Mouse (Mus musculus) ES-CJ7 (cell line): Measurements from ENCODE around the gene Cc2d1b.

ENCODE experiments used
- DNase-seq: peaks from one replicate; pipeline ENCODE4 v3.0.0; 2011; ENCODE audit warnings: low read depth, low spot score

Cc2d1b gene

DNA sequence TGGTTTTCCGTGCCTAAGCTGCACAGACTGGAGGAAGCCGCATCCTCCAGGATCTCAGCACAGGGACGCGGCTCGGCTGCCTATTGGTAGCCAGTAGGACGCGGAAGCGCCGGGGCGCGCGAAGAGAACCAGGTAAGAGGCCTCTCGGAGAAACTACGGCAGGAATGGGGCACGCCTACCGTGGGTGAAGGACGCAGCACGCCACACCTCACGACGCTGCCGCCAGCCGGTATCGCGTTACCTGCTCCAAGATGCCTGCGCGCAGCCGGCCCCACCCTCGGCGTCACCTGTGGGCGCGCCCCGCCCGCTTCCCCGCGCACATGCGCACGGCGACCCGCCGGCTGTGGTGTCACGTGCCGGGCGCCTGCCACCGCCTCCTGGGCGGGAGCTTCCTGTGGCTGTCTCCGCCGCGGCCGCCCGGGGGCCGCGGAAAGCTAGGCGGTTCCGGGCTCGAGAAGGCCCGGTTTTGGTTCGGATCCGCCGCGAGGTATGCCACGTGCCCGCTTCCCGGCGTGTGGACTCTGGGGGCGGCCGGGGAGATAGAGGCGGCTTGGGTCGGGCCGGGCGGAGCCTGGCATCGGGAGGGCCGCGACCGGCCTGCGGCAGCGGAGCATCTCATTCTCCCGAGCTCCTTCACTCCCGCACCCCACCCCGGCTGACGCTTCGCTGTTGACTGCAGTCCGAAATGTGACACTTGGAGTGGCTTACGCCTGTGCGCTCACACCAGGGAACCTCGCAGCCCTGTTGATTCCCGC, at the start of gene Cc2d1b:
Cc2d1b (plus strand) TSS at position 354 of the 755 bp plus-strand sequence.
- peak; percentile 97 for DNase-seq

DNA sequence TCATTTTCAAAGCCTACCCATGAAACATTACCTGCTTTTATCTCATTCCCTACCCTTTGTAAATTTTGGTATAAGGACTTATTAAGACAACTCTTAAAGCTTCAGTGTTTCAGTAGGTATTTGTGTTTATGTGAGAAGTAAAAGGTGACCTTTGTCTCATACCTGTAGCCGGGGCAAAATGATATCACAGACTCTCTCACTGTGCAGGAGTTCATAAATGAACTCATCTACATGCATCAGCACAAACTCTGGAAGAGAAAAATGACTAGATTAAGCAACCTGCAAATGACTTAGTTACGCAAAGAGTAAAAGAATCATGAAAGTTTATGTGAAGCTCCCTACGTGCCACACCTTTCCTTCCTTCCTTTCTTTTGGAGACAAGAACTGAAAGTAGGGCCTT, 47.1 kb upstream of the Cc2d1b start:
- no peak for DNase-seq

DNA sequence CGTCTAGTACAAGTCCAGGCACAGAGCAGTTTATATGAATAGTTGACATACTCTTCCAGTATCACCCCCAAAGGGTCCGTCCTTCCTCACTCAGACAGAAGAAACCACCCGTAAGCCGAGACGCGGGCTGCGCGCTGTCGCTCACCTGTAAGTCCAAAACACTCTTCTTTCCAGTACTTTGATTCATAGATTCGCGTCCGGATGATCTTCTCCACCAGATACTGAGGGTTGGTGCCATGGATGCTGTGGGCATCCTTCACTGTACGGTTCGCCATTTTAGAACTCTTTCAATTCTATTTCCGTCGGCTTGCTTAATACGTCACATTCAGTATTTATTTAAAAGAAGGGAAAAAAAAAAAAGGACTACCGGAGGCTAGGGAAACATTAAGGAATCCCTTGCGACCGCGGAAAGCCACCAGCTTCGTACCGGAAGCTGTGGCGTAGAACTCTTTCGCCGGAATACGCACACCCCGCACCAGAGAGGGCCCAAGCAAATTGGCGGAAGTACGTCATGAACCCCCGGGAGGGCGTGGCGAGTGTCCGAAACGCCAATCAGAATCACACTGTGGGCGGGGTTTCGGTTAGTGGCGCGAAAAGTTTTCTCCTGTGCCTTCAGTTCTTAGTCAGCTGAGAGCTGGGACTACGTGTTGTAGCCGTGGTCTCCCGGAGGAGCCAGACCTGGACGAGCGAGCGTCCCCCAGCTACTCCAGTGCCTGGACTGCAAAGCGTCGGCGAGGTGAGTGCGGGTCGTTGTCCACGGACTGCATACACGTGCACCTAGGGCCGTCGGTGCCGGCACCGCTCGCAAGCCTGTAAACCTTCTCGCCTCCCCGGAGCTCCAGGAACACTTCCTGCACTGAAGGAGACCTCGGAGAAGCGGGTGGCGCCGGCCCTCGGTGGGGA, 40.6 kb upstream of the Cc2d1b start, which contains the start of the genes Prpf38a and Orc1:
Prpf38a (minus strand) TSS at position 497 of the 903 bp plus-strand sequence.
Orc1 (plus strand) TSS at position 584 of the 903 bp plus-strand sequence.
- peak; percentile 98 for DNase-seq

DNA sequence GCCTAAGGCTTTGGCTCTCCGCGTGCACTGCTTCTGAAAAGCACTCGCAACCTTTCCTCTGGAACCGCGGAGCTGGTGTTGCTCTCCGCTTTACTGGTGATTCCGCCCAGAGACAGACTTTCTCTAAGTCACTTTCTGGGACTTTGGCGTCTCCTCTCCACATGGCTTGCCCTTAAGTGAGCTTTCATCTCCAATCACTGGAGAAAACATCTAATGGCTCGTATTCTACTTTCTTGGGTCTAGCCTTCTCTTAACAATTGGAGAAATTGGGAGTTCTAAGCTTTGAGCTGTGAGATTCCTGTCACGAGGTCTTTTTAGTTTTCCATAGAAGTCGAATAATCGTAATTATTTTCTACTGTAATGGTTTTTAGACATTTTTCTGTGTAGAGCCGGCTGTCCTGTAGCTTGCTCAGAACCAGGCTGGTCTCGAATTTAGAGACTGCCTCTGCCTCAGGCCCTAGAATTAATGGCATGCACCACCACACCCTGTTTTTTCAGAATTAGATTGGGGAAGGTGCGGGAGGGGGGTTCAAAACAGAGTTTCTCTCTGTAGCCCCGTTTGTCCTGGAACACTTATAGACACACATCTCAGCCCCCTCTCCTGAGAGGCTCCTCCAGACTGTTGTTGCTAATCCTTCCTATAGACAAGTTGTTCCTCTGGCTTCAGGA, 39.9 kb upstream of the Cc2d1b start:
- DNase-seq, result no peak

DNA sequence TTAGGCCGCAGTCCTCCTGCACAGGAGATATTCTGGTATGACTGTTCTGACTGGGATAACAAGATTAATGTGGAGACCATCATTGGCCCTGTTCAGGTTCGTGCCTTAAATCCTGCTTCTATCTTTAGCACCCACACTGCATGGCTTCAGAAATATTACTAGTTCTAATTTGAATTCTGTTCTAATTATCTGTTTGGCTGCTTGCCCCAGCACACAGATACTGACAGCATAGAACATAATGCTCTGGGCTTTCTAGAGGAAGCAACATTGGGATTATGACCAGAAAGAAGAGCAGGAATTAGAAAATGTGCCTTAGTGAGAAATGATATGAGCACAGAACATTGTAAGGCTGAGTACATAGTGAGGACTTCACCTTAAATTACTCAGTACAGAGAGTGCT, 26.4 kb upstream of the Cc2d1b start:
- no peak for DNase-seq

DNA sequence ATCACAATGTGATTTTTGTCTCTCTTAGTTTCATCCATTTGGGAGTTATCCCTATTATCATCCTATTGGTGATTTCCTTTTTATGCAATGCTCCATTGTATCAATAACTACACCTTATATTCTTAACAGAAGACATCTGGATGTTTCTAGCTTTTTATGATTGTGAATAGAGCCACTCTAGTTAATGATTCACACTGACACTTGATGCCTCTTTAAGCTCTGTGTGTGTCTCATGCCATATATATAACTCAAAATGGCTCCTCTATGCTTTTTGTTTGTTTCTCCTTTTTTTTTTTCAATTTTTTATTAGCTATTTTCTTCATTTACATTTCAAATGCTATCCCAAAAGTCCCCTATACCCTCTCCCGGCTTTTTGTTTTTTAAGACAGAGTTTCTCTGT, 24.0 kb upstream of the Cc2d1b start:
- no peak for DNase-seq

DNA sequence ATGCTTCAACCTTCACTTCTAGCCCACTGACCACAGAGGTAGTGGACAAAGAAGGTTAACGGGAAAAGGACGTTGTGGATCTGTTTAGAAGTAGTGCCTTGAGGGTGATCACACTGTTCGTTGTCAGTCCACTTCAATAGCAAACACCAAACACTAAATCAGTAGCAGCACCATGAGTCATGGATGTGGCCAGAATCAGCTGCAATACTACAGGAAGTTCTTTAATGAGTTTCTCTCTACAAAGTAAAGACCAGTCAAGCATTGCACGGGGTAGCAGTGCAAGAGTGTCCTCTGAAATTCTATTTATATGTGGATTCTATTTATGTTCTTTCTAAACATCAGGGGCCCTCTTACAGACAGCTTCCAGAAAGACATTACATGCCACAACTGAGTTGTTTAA, 21.4 kb upstream of the Cc2d1b start:
- DNase-seq, result no peak

DNA sequence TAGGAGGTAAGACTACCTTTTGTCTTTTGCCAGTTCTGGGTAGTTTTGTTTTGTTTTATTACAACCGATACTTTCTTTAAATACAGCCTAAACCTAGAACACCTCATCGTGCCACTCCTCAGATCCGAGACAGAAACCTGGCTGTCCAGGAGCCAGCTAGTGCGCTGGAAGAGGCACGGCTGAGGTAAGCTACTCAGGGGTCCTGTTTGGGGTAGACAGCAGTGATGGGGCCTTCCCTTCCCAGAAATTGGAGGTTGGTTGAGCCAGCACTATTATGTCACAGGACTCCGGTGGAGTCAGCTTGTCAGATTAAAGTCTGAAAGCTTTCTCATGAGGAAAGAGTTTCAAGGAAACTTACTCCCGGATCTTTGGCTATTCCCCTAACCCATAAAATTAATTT, 17.9 kb upstream of the Cc2d1b start:
- no peak for DNase-seq

DNA sequence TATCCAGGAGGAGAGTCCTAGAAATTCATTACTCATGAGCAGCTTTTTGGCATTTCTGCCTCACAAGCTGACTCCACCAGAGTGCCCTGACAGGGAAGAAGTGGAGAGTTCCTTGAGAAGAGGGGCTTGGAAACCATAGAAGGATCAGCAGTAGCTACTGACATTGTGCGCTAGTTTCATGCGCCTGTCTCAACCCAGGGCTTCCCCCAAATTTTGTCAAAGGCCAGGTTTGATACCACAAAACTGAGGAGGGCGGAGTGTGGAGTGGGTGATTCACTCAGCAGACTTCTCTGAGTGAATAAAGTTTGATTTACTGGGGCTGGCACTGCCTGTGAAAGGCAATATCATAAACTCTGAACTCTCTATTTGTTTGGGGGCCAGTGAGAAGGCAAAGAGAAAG, 11.1 kb upstream of the Cc2d1b start:
- no peak for DNase-seq

DNA sequence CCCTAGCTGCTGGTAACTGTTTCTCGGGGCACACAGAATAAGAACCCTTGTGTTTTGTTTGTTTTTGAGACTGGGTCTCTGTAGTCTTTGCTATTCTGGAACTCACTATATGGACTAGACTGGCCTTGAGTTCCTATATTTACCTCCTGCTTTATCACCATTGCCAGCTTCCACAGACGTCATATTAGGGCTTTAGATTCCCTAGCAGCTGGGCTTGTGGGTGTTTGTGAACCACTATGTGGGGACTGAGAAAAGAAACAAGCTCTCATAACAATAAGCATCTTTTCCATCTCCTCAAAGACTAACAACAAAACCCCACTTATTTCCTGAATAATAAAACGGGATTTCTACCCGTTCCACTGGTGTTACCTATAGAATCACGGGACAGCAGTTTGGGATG, 8.8 kb upstream of the Cc2d1b start:
- no peak for DNase-seq

DNA sequence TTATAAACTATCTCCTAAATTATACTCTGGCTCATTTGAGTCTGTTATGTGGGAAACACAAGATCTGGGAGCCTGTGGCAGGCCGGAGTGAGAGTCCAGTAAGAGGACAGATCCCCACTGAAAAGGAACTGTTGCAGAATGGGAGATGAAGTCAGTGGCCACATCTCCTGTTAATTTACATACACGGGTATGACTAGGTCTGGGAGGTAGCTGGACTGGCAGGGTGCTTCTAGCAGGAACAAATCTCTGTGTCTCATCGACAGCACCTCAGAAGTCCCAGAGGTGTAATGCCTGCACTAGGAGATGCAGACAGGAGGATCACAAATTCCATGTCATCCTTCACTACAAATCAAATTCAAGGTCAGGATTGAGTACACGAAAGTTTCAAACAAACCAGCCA, 1.2 kb upstream of the Cc2d1b start:
- DNase-seq, result peak; percentile 18

DNA sequence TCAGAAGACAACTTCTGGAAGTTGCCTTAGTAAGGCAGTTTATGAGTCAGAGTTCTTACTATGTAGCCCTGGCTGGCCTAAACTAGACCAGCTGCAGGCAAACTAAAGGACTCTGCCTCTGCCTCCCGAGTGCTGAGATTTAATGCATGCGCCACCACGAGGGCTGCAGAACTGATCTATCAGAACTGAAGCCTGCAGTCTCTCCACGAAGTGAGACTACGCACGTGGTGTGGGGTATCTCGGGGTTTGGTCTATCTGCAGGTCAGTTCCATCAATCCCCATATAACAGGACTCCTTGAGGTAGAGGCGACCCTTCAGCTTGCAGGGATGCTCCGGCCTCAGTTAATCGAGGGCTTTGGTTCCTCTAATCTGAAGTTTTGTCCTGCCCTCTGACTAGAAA, 575 bp upstream of the Cc2d1b start:
- peak; percentile 50 for DNase-seq

DNA sequence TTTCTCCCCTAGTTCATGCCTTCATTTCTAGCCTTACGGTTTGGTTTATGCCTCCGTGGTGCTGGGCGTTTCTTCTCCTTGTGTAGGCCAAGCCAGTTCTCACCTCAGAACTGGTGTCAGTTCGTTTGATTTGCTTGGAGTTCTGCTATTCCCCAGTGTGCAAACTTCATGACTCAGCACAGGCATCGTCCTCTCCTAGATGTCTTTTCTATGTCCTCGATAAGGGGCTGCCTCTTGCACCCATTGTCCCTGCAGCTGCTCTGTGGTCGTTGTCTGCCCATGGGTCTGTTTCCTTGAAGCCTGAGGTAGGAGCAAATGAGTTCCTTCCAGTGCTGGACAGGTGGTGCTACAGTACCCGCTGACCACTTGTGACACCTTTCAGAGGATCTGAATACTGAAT, 796 bp downstream of the Cc2d1b start:
- DNase-seq, result peak; percentile 22

DNA sequence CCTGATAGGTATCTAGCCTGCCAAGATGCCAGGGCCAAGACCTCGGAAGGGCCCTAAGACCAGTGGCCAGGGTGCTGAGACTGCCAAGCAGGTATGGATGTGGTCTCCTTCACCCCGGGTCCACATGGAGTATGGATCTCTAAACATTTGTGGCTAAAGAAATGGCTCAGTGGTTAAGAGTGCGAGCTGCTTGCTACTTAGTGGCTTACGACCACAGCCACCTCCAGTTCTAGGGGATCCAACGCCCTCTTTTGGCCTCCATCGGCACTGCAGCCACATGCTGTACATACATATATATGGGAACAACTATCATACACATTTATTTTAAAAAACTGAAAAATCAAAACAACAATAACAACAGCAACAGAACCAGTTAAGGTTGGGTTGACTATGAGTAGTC, 1.8 kb downstream of the Cc2d1b start:
- peak; percentile 56 for DNase-seq

DNA sequence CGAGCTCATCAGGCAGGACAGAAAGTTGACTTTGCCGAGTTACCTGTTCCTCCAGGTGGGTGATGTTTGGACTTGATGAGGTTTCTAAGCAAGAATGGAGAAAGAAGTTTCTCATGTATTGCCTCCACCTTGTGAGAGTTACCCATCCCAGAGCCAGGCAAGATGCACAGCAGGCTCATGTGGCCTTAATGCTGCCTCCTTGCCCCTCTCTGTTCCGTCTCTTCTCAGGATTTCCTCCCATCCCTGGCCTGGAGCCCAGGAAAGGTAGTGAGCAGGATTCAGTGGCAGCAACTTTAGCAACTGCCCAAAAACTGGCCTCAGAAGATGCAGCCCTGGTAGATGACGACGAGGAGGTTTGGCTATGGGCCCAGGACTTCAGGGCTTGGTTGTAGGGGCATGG, 7.3 kb downstream of the Cc2d1b start:
- DNase-seq, result no peak

DNA sequence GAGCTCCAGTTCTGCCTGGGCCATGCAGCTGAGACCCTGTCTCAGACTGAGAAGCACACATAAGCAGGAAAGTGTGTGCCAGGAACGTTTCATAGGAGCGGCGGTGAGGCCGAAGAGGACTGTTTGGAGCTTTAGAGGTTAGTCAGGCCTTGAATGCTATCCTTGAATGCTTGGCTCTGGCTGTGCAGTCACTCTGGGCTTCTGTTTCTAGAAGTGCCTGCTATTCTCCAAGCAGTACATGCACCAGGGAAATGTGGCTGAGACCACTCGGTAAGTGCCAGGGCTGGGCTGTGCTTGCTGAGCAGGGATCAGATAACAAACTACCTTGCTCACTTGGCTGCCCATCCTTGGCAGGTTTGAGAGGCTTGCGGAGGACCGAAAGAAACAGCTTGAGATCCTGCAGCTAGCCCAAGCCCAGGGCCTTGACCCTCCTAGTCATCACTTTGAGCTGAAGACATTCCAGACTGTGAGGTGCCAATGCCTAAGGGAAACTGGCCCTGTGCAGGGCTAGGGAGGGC, 9.7 kb downstream of the Cc2d1b start:
- no peak for DNase-seq

DNA sequence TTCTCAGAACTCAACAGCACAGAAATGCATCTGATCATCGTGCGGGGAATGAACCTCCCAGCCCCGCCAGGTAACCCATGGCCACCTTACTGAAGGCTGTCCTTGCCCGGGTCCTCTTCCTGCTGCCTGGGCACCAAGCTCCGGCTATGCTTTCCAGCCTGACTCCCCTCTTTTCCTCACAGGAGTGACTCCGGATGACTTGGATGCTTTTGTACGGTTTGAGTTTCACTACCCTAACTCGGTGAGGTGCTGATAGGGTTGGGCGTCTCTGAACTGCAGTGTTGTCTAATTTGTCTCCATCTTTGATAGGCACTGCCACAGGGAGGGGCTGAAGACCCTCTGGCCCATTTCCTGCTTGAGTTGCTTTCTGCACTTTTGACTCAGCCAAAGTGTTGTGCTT, 10.4 kb downstream of the Cc2d1b start:
- no peak for DNase-seq

DNA sequence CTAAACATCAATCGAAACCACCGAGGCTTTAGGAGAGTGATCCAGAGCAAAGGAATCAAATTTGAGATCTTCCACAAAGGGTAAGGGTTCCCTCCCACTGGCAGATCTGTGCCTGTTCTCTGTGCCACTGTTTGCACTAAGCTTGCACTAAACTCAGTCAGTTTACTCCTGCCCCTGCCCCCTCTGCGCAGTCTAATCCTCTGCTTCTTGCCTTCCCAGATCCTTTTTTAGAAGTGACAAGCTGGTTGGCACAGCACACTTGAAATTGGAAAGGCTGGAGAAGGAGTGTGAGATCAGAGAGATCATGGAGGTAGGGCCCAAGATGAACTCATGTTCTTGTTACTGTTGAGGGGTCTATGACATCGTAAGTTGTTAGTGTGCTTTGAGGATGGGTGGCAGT, 11.9 kb downstream of the Cc2d1b start:
- DNase-seq, result no peak

DNA sequence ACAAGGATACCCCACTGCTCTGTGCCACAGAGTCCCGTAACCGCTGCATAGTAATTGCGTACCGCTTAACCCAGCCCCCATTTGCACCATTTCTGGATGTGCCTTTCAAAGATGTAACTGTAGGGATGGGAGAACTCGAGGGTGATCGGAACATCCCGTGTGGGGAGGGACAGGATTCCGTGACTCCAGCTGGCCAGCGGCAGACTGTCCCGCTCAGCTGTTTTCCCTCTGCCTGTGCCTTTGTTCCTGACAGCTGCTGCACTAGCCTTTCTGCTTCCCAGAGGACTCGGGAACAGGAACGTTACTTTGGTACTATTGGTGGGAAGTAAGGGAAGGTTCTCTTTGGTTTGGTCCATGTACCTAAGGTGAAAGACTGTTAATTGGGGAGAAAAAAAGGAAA, 14.0 kb downstream of the Cc2d1b start:
- no peak for DNase-seq

DNA sequence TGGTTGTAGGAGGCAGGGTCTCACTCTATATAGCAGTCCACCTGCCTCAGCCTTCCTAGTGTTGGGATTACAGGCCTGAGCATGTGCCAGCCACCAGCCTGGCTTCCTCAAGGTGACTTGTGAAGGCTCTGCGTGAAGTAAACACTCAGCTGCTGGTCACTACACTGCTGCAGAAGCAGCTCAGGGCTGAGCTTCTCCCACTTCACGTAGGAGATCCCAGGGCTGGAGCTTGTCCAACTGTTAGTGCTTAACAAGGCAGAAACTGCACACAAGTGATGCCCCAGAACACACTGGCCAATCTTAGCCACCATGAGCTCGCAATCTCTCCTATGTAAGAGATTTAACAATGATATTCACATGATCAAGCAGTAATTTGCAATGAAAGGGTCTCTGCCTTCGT, 15.0 kb downstream of the Cc2d1b start:
- no peak for DNase-seq

DNA sequence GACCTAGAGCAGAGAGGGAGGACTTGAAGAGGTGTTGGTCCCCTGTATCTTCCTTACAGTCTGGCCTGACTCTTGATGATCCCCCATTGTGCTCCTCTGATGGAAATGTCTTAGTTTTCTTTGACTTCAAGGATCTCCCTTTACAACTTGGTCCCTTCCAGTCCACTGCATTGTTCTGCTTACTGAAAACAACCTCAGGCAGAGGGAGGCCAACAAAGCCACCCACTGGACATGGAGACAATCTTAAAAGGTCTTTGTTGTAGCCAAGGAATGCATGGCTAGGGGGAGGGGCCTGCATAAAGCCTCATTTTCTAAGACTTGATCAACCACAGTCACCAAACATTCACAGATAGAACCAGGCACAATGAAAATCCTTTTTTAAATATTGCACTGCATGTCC, 15.4 kb downstream of the Cc2d1b start:
- DNase-seq, result peak; percentile 44

DNA sequence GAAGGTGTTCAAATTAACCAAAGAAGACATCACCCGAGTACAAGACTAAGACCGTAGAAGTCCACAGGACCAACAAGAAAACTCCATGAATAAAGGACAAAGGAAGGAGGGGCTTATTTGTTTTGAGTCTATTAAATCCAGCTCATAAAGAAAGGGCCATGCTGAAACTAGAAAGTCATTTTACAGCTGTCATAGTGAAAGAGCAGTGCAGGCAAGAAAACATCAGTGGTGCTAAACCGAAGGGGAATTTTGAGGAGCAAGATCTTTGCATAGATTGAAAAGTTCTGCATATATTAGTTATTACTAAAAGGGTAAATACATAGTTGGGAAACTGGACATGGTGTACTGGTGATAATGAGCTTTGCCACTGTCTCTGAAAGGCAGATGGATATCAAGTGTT, 18.0 kb downstream of the Cc2d1b start:
- DNase-seq, result no peak
